Mouse (Mus musculus) left cerebral cortex, postnatal 25 days (tissue): ENCODE results near the gene Sema6b. TPM values are rescaled to one million over a fixed set of nuclear protein-coding genes. Genes with fewer than 3 reads are reported as not detected.

ENCODE experiments used
- DNase-seq, 2 experiments: peaks; one replicate each; pipeline ENCODE4 v3.0.0; 2022; ENCODE audit warnings: low spot score in 2 of 2, mixed read lengths in 1 of 2
- intact Hi-C: fragments of 180-260 bp; cut with DNase I; formaldehyde crosslinking; loops from one replicate; pipeline ENCODE4 v1.15.1; 2025
- total RNA-seq, 2 experiments: library from RNA; stranded (reverse); gene quantifications; 2 replicates each; pipeline ENCODE4 v1.2.3; 2021

The Sema6b gene
- total RNA-seq, 2 experiments from 2014 or later = 131 TPM

GRCm38 (mm10) chr17:56148280-56148679 is 8.1 kb upstream of the Sema6b start:
- DNase-seq = no peak
- intact Hi-C loops = no loop called here

- no peak for DNase-seq
- intact Hi-C loops = no loop called here
Observed at GRCm38 (mm10) chr17:56147420-56147819, 7.3 kb upstream of the Sema6b start.

- intact Hi-C loops = no loop called here
- DNase-seq = no peak
Observed at GRCm38 (mm10) chr17:56146131-56146530, 6.0 kb upstream of the Sema6b start.

- intact Hi-C loops = no loop called here
- no peak for DNase-seq
Observed at GRCm38 (mm10) chr17:56144546-56144945, 4.4 kb upstream of the Sema6b start.

- peak in 1 of 2 experiments; percentile 65 for DNase-seq
- intact Hi-C loops = loop anchor here (2.0 kb wide), 1 partner anchor 21 kb away; the partner anchor contains the start of gene Tnfaip8l1
Observed at GRCm38 (mm10) chr17:56141702-56142605, 1.8 kb upstream of the Sema6b start.

GRCm38 (mm10) chr17:56139355-56139754 is 788 bp downstream of the Sema6b start:
- intact Hi-C loops = no loop called here
- no peak for DNase-seq

- intact Hi-C loops = no loop called here
- no peak for DNase-seq
Observed at GRCm38 (mm10) chr17:56137839-56138613, 2.1 kb downstream of the Sema6b start.

GRCm38 (mm10) chr17:56136558-56136957 is 3.6 kb downstream of the Sema6b start:
- no peak for DNase-seq
- intact Hi-C loops = no loop called here

- intact Hi-C loops = loop anchor here (2.0 kb wide), 1 partner anchor 120 kb away; no protein-coding TSS in a partner anchor
- DNase-seq = no peak
Observed at GRCm38 (mm10) chr17:56134463-56134971, 5.6 kb downstream of the Sema6b start.

- intact Hi-C loops = loop anchor here (2.0 kb wide), 2 partner anchors 25 to 121 kb away; no protein-coding TSS in a partner anchor
- no peak for DNase-seq
Observed at GRCm38 (mm10) chr17:56133457-56134363, 6.4 kb downstream of the Sema6b start.

- DNase-seq = no peak
- intact Hi-C loops = loop anchor here (2.0 kb wide), 1 partner anchor 26 kb away; no protein-coding TSS in a partner anchor
Observed at GRCm38 (mm10) chr17:56132661-56133060, 7.5 kb downstream of the Sema6b start.

- intact Hi-C loops = loop anchor here (2.0 kb wide), 1 partner anchor 27 kb away; no protein-coding TSS in a partner anchor
Observed at GRCm38 (mm10) chr17:56131814-56132213, 8.3 kb downstream of the Sema6b start.

GRCm38 (mm10) chr17:56131136-56131535 is 9.0 kb downstream of the Sema6b start:
- intact Hi-C loops = no loop called here
- no peak for DNase-seq

More at GRCm38 (mm10) chr17:56131814-56132213, 8.3 kb downstream of the Sema6b start:
- no peak for DNase-seq

GRCm38 (mm10) chr17:56128246-56128645 is 11.9 kb downstream of the Sema6b start:
- no peak for DNase-seq
- intact Hi-C loops = no loop called here

- DNase-seq = no peak
- intact Hi-C loops = no loop called here
Observed at GRCm38 (mm10) chr17:56126175-56126574, 14.0 kb downstream of the Sema6b start.

GRCm38 (mm10) chr17:56125276-56125630 is 14.9 kb downstream of the Sema6b start:
- no peak for DNase-seq
- intact Hi-C loops = no loop called here

- intact Hi-C loops = no loop called here
- DNase-seq = no peak
Observed at GRCm38 (mm10) chr17:56124377-56125275, 15.5 kb downstream of the Sema6b start.

GRCm38 (mm10) chr17:56123681-56124340 is 16.3 kb downstream of the Sema6b start:
- intact Hi-C loops = no loop called here

More at GRCm38 (mm10) chr17:56123681-56124340, 16.3 kb downstream of the Sema6b start:
- DNase-seq = no peak
